Mouse (Mus musculus): ENCODE measurements at regions not wholly inside any gene's neighbourhood (a gene's known extent, or its start where the extent isn't known, plus 50 kb on each side); places are given as distances from the start of the nearest gene placed in this dataset.

GRCm38 (mm10) chr7:136676104-136676503 is 218.3 kb upstream of the Mgmt start:
- no peak for DNase-seq (ENCODE audit: low spot score)

GRCm38 (mm10) chr7:136676987-136677545 is 217.3 kb upstream of the Mgmt start:
- no peak for DNase-seq (ENCODE audit: low spot score)

- DNase-seq (ENCODE audit: low spot score): no peak
Observed at GRCm38 (mm10) chr7:136689579-136689978, 204.8 kb upstream of the Mgmt start.

GRCm38 (mm10) chr7:136706246-136706645 is 188.2 kb upstream of the Mgmt start:
- DNase-seq (ENCODE audit: low spot score): no peak

GRCm38 (mm10) chr7:136707200-136708003 is 187.0 kb upstream of the Mgmt start:
- no peak for DNase-seq (ENCODE audit: low spot score)

- no peak for DNase-seq (ENCODE audit: low spot score)
Observed at GRCm38 (mm10) chr7:136708004-136708435, 186.4 kb upstream of the Mgmt start.

- no peak for DNase-seq (ENCODE audit: low spot score)
Observed at GRCm38 (mm10) chr7:136710653-136711052, 183.8 kb upstream of the Mgmt start.

- DNase-seq (ENCODE audit: low spot score): no peak
Observed at GRCm38 (mm10) chr7:136712962-136713640, 181.3 kb upstream of the Mgmt start.

GRCm38 (mm10) chr7:136727628-136728402 is 166.6 kb upstream of the Mgmt start:
- no peak for DNase-seq (ENCODE audit: low spot score)

- no peak for DNase-seq (ENCODE audit: low spot score)
Observed at GRCm38 (mm10) chr7:136742171-136742570, 152.2 kb upstream of the Mgmt start.

GRCm38 (mm10) chr7:136745412-136745811 is 149.0 kb upstream of the Mgmt start:
- DNase-seq (ENCODE audit: low spot score): no peak

GRCm38 (mm10) chr7:136751477-136751876 is 142.9 kb upstream of the Mgmt start:
- DNase-seq (ENCODE audit: low spot score): no peak

GRCm38 (mm10) chr7:136754821-136755220 is 139.6 kb upstream of the Mgmt start:
- DNase-seq (ENCODE audit: low spot score): no peak

- DNase-seq (ENCODE audit: low spot score): no peak
Observed at GRCm38 (mm10) chr7:136765026-136765425, 129.4 kb upstream of the Mgmt start.

GRCm38 (mm10) chr7:136767231-136767630 is 127.2 kb upstream of the Mgmt start:
- no peak for DNase-seq (ENCODE audit: low spot score)

GRCm38 (mm10) chr7:136780708-136781107 is 113.7 kb upstream of the Mgmt start:
- DNase-seq (ENCODE audit: low spot score): no peak

GRCm38 (mm10) chr7:136791162-136791561 is 103.3 kb upstream of the Mgmt start:
- DNase-seq (ENCODE audit: low spot score): no peak

GRCm38 (mm10) chr7:136792131-136792530 is 102.3 kb upstream of the Mgmt start:
- DNase-seq (ENCODE audit: low spot score): no peak

- DNase-seq (ENCODE audit: low spot score): no peak
Observed at GRCm38 (mm10) chr7:136796415-136796814, 98.0 kb upstream of the Mgmt start.

GRCm38 (mm10) chr7:136797780-136798435 is 96.5 kb upstream of the Mgmt start:
- DNase-seq (ENCODE audit: low spot score): no peak

GRCm38 (mm10) chr7:136798605-136799004 is 95.8 kb upstream of the Mgmt start:
- no peak for DNase-seq (ENCODE audit: low spot score)

- no peak for DNase-seq (ENCODE audit: low spot score)
Observed at GRCm38 (mm10) chr7:136807101-136807500, 87.3 kb upstream of the Mgmt start.
